Mouse (Mus musculus) kidney, postnatal 14 days (tissue): ENCODE results near the gene Zfpm1.

Source experiments
- DNase-seq: peaks from one replicate; pipeline ENCODE4 v3.0.0; 2022; ENCODE audit warnings: mixed read lengths

Zfpm1 gene

GRCm38 (mm10) chr8:122301081-122301480 is 19.1 kb downstream of the Zfpm1 start:
- DNase-seq = no peak

- DNase-seq = no peak
Measured at GRCm38 (mm10) chr8:122301866-122302265, 19.9 kb downstream of the Zfpm1 start.

GRCm38 (mm10) chr8:122303451-122303850 is 21.5 kb downstream of the Zfpm1 start:
- DNase-seq = no peak

- DNase-seq = no peak
Measured at GRCm38 (mm10) chr8:122304058-122304457, 22.1 kb downstream of the Zfpm1 start.

GRCm38 (mm10) chr8:122306660-122307399 is 24.9 kb downstream of the Zfpm1 start:
- peak; percentile 39 for DNase-seq

GRCm38 (mm10) chr8:122307836-122308235 is 25.9 kb downstream of the Zfpm1 start:
- no peak for DNase-seq

- no peak for DNase-seq
Measured at GRCm38 (mm10) chr8:122309272-122309671, 27.3 kb downstream of the Zfpm1 start.

- DNase-seq = no peak
Measured at GRCm38 (mm10) chr8:122311115-122311514, 29.2 kb downstream of the Zfpm1 start.

- DNase-seq = no peak
Measured at GRCm38 (mm10) chr8:122312553-122312952, 30.6 kb downstream of the Zfpm1 start.

GRCm38 (mm10) chr8:122313310-122313709 is 31.4 kb downstream of the Zfpm1 start:
- DNase-seq = no peak

GRCm38 (mm10) chr8:122314899-122315496 is 33.1 kb downstream of the Zfpm1 start:
- DNase-seq = peak; percentile 75

GRCm38 (mm10) chr8:122316402-122316801 is 34.5 kb downstream of the Zfpm1 start:
- no peak for DNase-seq

GRCm38 (mm10) chr8:122317918-122318475 is 36.1 kb downstream of the Zfpm1 start:
- no peak for DNase-seq

- no peak for DNase-seq
Measured at GRCm38 (mm10) chr8:122319045-122319707, 37.2 kb downstream of the Zfpm1 start.

GRCm38 (mm10) chr8:122319708-122320075 is 37.8 kb downstream of the Zfpm1 start:
- DNase-seq = no peak

- DNase-seq = no peak
Measured at GRCm38 (mm10) chr8:122320541-122320940, 38.6 kb downstream of the Zfpm1 start.

GRCm38 (mm10) chr8:122321455-122321921 is 39.5 kb downstream of the Zfpm1 start:
- DNase-seq = no peak

- DNase-seq = no peak
Measured at GRCm38 (mm10) chr8:122322126-122322525, 40.2 kb downstream of the Zfpm1 start.

GRCm38 (mm10) chr8:122322792-122323191 is 40.9 kb downstream of the Zfpm1 start:
- DNase-seq = no peak

- DNase-seq = peak; percentile 65
Measured at GRCm38 (mm10) chr8:122323951-122324402, 42.0 kb downstream of the Zfpm1 start.

- DNase-seq = no peak
Measured at GRCm38 (mm10) chr8:122325196-122325595, 43.3 kb downstream of the Zfpm1 start.

- DNase-seq = no peak
Measured at GRCm38 (mm10) chr8:122326114-122326542, 44.2 kb downstream of the Zfpm1 start.

- no peak for DNase-seq
Measured at GRCm38 (mm10) chr8:122329072-122329471, 47.1 kb downstream of the Zfpm1 start.
